Mouse (Mus musculus) E14TG2a.4 (cell line): ENCODE results near the gene Chst12.
A peak's percentile ranks its signal among the peaks of the same experiment; 100 is the strongest.

ENCODE experiments used
- H3K27me3 ChIP-seq: 2 replicates; pipeline ENCODE4 v1.6.1; 2014; ENCODE audit warnings: low read length, control low read depth; ENCODE audit not compliant: insufficient read depth
- H3K36me3 ChIP-seq: 2 replicates; pipeline ENCODE4 v1.6.1; 2014; ENCODE audit warnings: low read length, control low read depth; ENCODE audit not compliant: insufficient read depth
- H3K4me1 ChIP-seq: replicated peaks from 2 replicates; pipeline ENCODE4 v1.6.1; 2014; ENCODE audit warnings: low read depth, low read length, control low read depth
- H3K4me3 ChIP-seq: replicated peaks from 2 replicates; pipeline ENCODE4 v1.5.1; 2014; ENCODE audit warnings: mild to moderate bottlenecking, low read length
- H3K9me3 ChIP-seq: 2 replicates; pipeline ENCODE4 v1.6.1; 2014; ENCODE audit warnings: low read length, control low read depth
- CTCF ChIP-seq: conservative IDR thresholded peaks from 2 replicates; pipeline ENCODE4 v1.5.1; 2014; ENCODE audit warnings: low read length
- NANOG ChIP-seq: IDR thresholded peaks from 2 replicates; pipeline ENCODE4 v1.6.1; 2014; ENCODE audit warnings: borderline replicate concordance, low read length, mixed read lengths
- POU5F1 ChIP-seq: IDR thresholded peaks from 2 replicates; pipeline ENCODE4 v1.6.1; 2014; ENCODE audit warnings: low read length, borderline replicate concordance

Gene Chst12

DNA sequence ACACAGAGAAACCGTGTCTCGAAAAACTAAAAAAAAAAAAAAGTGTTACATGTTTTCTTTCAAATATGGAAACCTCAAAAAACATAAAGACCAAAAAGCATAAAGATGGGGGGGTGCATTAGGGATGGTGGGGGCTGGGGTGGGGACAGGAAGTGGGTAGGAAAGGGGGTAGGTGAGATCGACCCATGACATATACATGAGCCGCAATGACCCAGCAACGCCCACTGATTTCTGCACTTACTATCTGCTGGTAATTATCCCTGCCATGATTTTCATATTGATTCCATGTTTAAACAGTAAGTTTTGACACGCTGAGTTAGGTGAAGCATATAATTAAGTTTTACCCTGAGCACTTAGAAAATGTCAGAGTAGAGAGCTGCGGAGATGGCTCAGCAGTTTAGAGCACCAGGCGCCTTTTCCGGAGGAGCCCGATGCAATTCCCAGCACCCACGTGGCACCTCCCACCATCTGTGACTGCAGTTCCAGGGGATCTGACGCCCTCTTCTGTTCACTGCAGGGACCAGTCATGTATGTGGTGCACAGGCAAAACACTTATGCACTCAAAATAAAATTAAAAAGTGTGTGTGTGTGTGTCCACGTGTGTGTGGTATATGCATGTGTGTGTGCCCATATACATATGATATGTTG lies 65.0 kb downstream of the Chst12 start:
- no peaks in the 10 kb centered on the region for H3K36me3 ChIP-seq
- no peaks in the 10 kb centered on the region; the same call in 1 of the 2 replicates for H3K27me3 ChIP-seq
- no peaks in the 10 kb centered on the region for H3K9me3 ChIP-seq
- no peak; the same call in 1 of the 2 replicates for TF ChIP-seq CTCF
- no peak for TF ChIP-seq NANOG
- TF ChIP-seq POU5F1 = no peak
- peaks cover 62% of the 10 kb centered on the region for H3K4me1 ChIP-seq
- H3K4me3 ChIP-seq = no peak overlapping the region

GRCm38 (mm10) chr5:140571201-140571600 lies 65.9 kb downstream of the Chst12 start:
- peaks cover 56% of the 10 kb centered on the region for H3K4me1 ChIP-seq
- TF ChIP-seq CTCF (no peak), NANOG (no peak), POU5F1 (no peak)
- no peaks in the 10 kb centered on the region; the same call in 1 of the 2 replicates for H3K27me3 ChIP-seq
- H3K36me3 ChIP-seq = no peaks in the 10 kb centered on the region
- no peaks in the 10 kb centered on the region for H3K9me3 ChIP-seq
- no peak overlapping the region for H3K4me3 ChIP-seq

GRCm38 (mm10) chr5:140571673-140572072 lies 66.3 kb downstream of the Chst12 start:
- Histone ChIP-seq H3K9me3 (no peaks in the 10 kb centered on the region), H3K27me3 (no peaks in the 10 kb centered on the region; the same call in 1 of the 2 replicates), H3K4me1 (peaks cover 51% of the 10 kb centered on the region), H3K4me3 (peak overlapping the region; percentile 43; the same call in 1 of the 2 replicates), H3K36me3 (no peaks in the 10 kb centered on the region)
- TF ChIP-seq POU5F1 = no peak
- TF ChIP-seq CTCF = no peak
- TF ChIP-seq NANOG = no peak

DNA sequence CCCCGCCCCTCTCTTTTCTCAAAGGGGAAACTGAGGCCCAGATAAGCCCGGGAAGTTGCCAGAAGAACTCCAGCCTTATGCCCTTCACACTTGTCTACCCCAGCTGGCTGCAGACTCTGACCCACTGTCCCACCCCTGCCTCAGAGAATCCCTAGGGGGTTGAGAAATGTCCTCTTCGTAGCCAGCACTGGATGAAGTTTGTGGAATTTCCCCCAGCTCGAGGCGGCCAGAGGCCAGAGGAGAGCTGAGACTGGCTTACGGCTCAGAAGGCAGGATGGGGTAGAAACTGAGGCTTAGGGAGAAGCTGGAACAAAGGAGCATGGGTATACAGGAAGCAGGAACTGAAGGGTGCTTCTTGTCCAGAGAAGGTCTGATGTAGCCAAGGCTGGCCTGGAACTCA lies 67.3 kb downstream of the Chst12 start:
- H3K9me3 ChIP-seq = no peaks in the 10 kb centered on the region
- peaks cover 5% of the 10 kb centered on the region for H3K27me3 ChIP-seq
- H3K4me1 ChIP-seq = peaks cover 41% of the 10 kb centered on the region
- H3K36me3 ChIP-seq = no peaks in the 10 kb centered on the region
- no peak overlapping the region for H3K4me3 ChIP-seq
- TF ChIP-seq POU5F1 (no peak), NANOG (no peak), CTCF (no peak)
